Mouse (Mus musculus) G1E (cell line): ENCODE data around the gene Nell2.

Experiments
- CTCF ChIP-seq: IDR thresholded peaks from 2 replicates; pipeline ENCODE4 v1.5.1; 2012; ENCODE audit warnings: low read depth, low read length, inconsistent platforms, mixed read lengths
- GATA1 ChIP-seq: IDR thresholded peaks from 2 replicates; pipeline ENCODE4 v1.6.1; 2012; ENCODE audit warnings: borderline replicate concordance, low read length, inconsistent platforms, mixed read lengths

- TF ChIP-seq GATA1 (no peak), CTCF (no peak)
These were observed 195.1 kb downstream of the Nell2 start for GRCm38 (mm10) chr15:95333229-95333628.
